Mouse (Mus musculus): ENCODE results near the gene Fndc9. TPM values are rescaled to one million over a fixed set of nuclear protein-coding genes. Genes with fewer than 3 reads are reported as not detected.

Gene Fndc9
- total RNA-seq, 1 experiment = 0.67 TPM

DNA sequence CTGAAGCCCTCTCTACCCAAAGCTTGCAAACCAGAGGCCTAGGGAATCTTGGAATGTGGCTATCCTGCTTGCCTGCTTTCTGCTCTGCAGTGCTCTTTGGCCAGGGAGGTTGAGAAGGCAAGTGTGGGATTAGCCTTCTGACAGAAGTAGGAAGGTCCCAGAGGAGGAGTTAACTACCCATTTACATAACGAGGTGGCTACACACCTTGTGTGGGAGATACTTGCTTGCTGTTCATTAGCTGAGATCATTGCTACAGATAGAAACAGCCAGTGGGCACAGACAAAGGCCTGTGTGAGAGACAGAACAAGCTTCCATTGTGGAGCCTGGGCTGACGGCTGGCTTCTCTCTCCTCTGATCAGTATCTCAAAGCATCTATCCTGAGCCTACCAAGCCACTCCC is 25.4 kb upstream of the Fndc9 start:
- no peak overlapping the region for H3K27ac ChIP-seq (ENCODE audit: insufficient read depth, low read depth, low read length, poor library complexity, severe bottlenecking)

DNA sequence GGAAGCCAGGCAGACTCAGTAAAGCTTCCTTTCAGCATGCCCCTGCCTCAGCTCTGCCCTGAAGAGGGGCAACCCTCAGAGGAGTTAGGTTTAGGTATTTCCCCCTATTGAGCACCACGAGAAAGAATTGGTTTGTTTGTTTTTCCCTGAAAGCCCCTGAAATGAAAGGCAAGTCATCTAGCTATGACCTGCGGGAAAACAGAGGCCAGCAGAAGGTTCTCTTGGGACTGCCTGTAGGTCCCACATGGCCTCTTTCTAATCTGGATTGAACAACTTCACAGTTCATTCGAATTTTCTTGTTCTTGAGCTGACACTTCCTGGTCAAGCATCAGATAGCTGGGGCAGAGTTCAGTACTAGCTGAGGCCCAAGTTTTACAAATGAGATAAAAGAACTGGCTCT is 23.5 kb upstream of the Fndc9 start:
- Histone ChIP-seq H3K36me3 (ENCODE audit: control insufficient read depth, insufficient read depth, low read length, poor library complexity, severe bottlenecking) (no peaks in the 10 kb centered on the region), H3K27ac (ENCODE audit: insufficient read depth, low read depth, low read length, poor library complexity, severe bottlenecking) (no peak overlapping the region), H3K9me3 (ENCODE audit: control insufficient read depth, insufficient read depth, low read depth, low read length) (no peaks in the 10 kb centered on the region), H3K4me1 (ENCODE audit: control insufficient read depth in 2 of 2, insufficient read depth in 2 of 2, low read length in 2 of 2, poor library complexity in 1 of 2) (no peaks in the 10 kb centered on the region), H3K4me3 (ENCODE audit: insufficient read depth in 1 of 2, low read depth in 1 of 2, low read length in 2 of 2, poor library complexity in 1 of 2, severe bottlenecking in 1 of 2) (no peak overlapping the region), H3K9ac (ENCODE audit: insufficient read depth, low read depth, low read length, poor library complexity, severe bottlenecking) (no peak overlapping the region)
- TF ChIP-seq ZC3H11A (IDR thresholded peaks at IDR 0.05; ENCODE audit: borderline replicate concordance, low read depth, low read length) (no peak), MAFK (IDR thresholded peaks at IDR 0.05; ENCODE audit: insufficient read depth, low read depth, low read length) (no peak), ZNF384 (IDR thresholded peaks at IDR 0.05; ENCODE audit: low read depth, low read length) (no peak), HCFC1 (IDR thresholded peaks at IDR 0.05; ENCODE audit: borderline replicate concordance, insufficient read depth, low read length) (no peak), CHD2 (IDR thresholded peaks at IDR 0.05; ENCODE audit: low read depth, low read length) (no peak)
- in situ Hi-C loops (cut with MboI; ENCODE audit: low sequenced_read_pairs in 2 of 2, unreplicated experiment in 2 of 2) = loop anchor here (10.0 kb wide), 1 partner anchor 177 kb away; no protein-coding TSS in a partner anchor
- no peak for DNase-seq (ENCODE audit: low read depth, low spot score)

More for the DNA sequence above, 25.4 kb upstream of the Fndc9 start:
- no peak overlapping the region for H3K9ac ChIP-seq (ENCODE audit: insufficient read depth, low read depth, low read length, poor library complexity, severe bottlenecking)
- H3K4me1 ChIP-seq (ENCODE audit: control insufficient read depth in 2 of 2, insufficient read depth in 2 of 2, low read length in 2 of 2, poor library complexity in 1 of 2) = no peaks in the 10 kb centered on the region
- H3K36me3 ChIP-seq (ENCODE audit: control insufficient read depth, insufficient read depth, low read length, poor library complexity, severe bottlenecking) = no peaks in the 10 kb centered on the region
- no peaks in the 10 kb centered on the region for H3K9me3 ChIP-seq (ENCODE audit: control insufficient read depth, insufficient read depth, low read depth, low read length)
- no peak overlapping the region for H3K4me3 ChIP-seq (ENCODE audit: insufficient read depth in 1 of 2, low read depth in 1 of 2, low read length in 2 of 2, poor library complexity in 1 of 2, severe bottlenecking in 1 of 2)
- TF ChIP-seq CHD2 (IDR thresholded peaks at IDR 0.05; ENCODE audit: low read depth, low read length) (no peak), ZC3H11A (IDR thresholded peaks at IDR 0.05; ENCODE audit: borderline replicate concordance, low read depth, low read length) (no peak), ZNF384 (IDR thresholded peaks at IDR 0.05; ENCODE audit: low read depth, low read length) (no peak), MAFK (IDR thresholded peaks at IDR 0.05; ENCODE audit: insufficient read depth, low read depth, low read length) (no peak), HCFC1 (IDR thresholded peaks at IDR 0.05; ENCODE audit: borderline replicate concordance, insufficient read depth, low read length) (no peak)
- no peak for DNase-seq (ENCODE audit: low read depth, low spot score)
- in situ Hi-C loops (cut with MboI; ENCODE audit: low sequenced_read_pairs in 2 of 2, unreplicated experiment in 2 of 2) = loop anchor here (10.0 kb wide), 1 partner anchor 175 kb away; no protein-coding TSS in a partner anchor

DNA sequence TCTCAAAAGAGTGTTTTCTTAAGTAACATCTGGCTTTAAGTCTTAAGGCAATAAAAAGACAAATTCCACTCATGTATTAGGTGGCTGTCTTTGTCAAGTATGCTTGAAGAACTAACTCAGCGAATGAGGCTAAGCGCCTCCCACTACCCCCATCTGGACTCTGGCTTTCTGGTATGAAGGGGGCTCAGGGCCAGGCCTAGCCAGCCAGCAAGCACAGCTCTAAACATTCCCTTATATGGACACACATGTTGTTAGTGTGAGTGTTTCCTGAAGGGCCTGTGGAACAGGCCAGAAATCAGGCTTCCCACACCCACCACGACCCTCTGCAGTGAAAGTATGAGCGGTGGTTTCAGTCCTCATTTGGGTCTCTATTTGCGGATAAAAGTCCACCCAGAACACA is 21.5 kb upstream of the Fndc9 start:
- TF ChIP-seq CHD2 (IDR thresholded peaks at IDR 0.05; ENCODE audit: low read depth, low read length) = no peak
- no peak for TF ChIP-seq MAFK (IDR thresholded peaks at IDR 0.05; ENCODE audit: insufficient read depth, low read depth, low read length)
- TF ChIP-seq ZNF384 (IDR thresholded peaks at IDR 0.05; ENCODE audit: low read depth, low read length) = no peak
- no peak for TF ChIP-seq ZC3H11A (IDR thresholded peaks at IDR 0.05; ENCODE audit: borderline replicate concordance, low read depth, low read length)
- no peak for TF ChIP-seq HCFC1 (IDR thresholded peaks at IDR 0.05; ENCODE audit: borderline replicate concordance, insufficient read depth, low read length)
- no peaks in the 10 kb centered on the region for H3K9me3 ChIP-seq (ENCODE audit: control insufficient read depth, insufficient read depth, low read depth, low read length)
- no peak for DNase-seq (ENCODE audit: low read depth, low spot score)
- H3K9ac ChIP-seq (ENCODE audit: insufficient read depth, low read depth, low read length, poor library complexity, severe bottlenecking) = no peak overlapping the region
- no peak overlapping the region for H3K4me3 ChIP-seq (ENCODE audit: insufficient read depth in 1 of 2, low read depth in 1 of 2, low read length in 2 of 2, poor library complexity in 1 of 2, severe bottlenecking in 1 of 2)
- no peak overlapping the region for H3K27ac ChIP-seq (ENCODE audit: insufficient read depth, low read depth, low read length, poor library complexity, severe bottlenecking)
- in situ Hi-C loops (cut with MboI; ENCODE audit: low sequenced_read_pairs in 2 of 2, unreplicated experiment in 2 of 2) = loop anchor here (10.0 kb wide), 1 partner anchor 179 kb away; no protein-coding TSS in a partner anchor
- peaks cover 0 to 8% of the 10 kb centered on the region in 2 experiments; a peak in 2 of 4 replicates for H3K4me1 ChIP-seq (ENCODE audit: control insufficient read depth in 2 of 2, insufficient read depth in 2 of 2, low read length in 2 of 2, poor library complexity in 1 of 2)
- H3K36me3 ChIP-seq (ENCODE audit: control insufficient read depth, insufficient read depth, low read length, poor library complexity, severe bottlenecking) = no peaks in the 10 kb centered on the region

- Histone ChIP-seq H3K9ac (ENCODE audit: insufficient read depth, low read depth, low read length, poor library complexity, severe bottlenecking) (no peak overlapping the region), H3K9me3 (ENCODE audit: control insufficient read depth, insufficient read depth, low read depth, low read length) (no peaks in the 10 kb centered on the region), H3K4me1 (ENCODE audit: control insufficient read depth in 2 of 2, insufficient read depth in 2 of 2, low read length in 2 of 2, poor library complexity in 1 of 2) (peaks cover 0 to 12% of the 10 kb centered on the region in 2 experiments; a peak in 2 of 4 replicates), H3K27ac (ENCODE audit: insufficient read depth, low read depth, low read length, poor library complexity, severe bottlenecking) (no peak overlapping the region), H3K4me3 (ENCODE audit: insufficient read depth in 1 of 2, low read depth in 1 of 2, low read length in 2 of 2, poor library complexity in 1 of 2, severe bottlenecking in 1 of 2) (no peak overlapping the region), H3K36me3 (ENCODE audit: control insufficient read depth, insufficient read depth, low read length, poor library complexity, severe bottlenecking) (no peaks in the 10 kb centered on the region)
- no peak for TF ChIP-seq ZC3H11A (IDR thresholded peaks at IDR 0.05; ENCODE audit: borderline replicate concordance, low read depth, low read length)
- TF ChIP-seq HCFC1 (IDR thresholded peaks at IDR 0.05; ENCODE audit: borderline replicate concordance, insufficient read depth, low read length) = no peak
- TF ChIP-seq ZNF384 (IDR thresholded peaks at IDR 0.05; ENCODE audit: low read depth, low read length) = no peak
- TF ChIP-seq MAFK (IDR thresholded peaks at IDR 0.05; ENCODE audit: insufficient read depth, low read depth, low read length) = no peak
- no peak for TF ChIP-seq CHD2 (IDR thresholded peaks at IDR 0.05; ENCODE audit: low read depth, low read length)
- DNase-seq (ENCODE audit: low read depth, low spot score) = no peak
- in situ Hi-C loops (cut with MboI; ENCODE audit: low sequenced_read_pairs in 2 of 2, unreplicated experiment in 2 of 2) = loop anchor here (10.0 kb wide), 1 partner anchor 180 kb away; no protein-coding TSS in a partner anchor
Observed at GRCm38 (mm10) chr11:46214368-46215230, 20.7 kb upstream of the Fndc9 start.
